Mouse (Mus musculus): ENCODE results near the gene Trpc5os. TPM values are rescaled to one million over a fixed set of nuclear protein-coding genes. Genes with fewer than 3 reads are reported as not detected.

Gene Trpc5os
- not detected for polyA plus RNA-seq (2014; fragmentation: Illumina TruSeq; extraction: RNeasy Lipid Tissue Mini Kit (QIAGEN cat#74804); ENCODE audit: low read depth, low replicate concordance)

GRCm38 (mm10) chrX:144456281-144456680 lies at the start of gene Trpc5os:
Gene Trpc5os (plus strand): TSS chrX:144456581.

Other genes starting within 250 kb of the Trpc5os start
- gene Alg13, start 138.8 kb upstream of the Trpc5os start, polyA plus RNA-seq (2014; fragmentation: Illumina TruSeq; extraction: RNeasy Lipid Tissue Mini Kit (QIAGEN cat#74804); ENCODE audit: low read depth, low replicate concordance) = 5.4 TPM
- not detected for gene Trpc5, start 231.6 kb downstream of the Trpc5os start, polyA plus RNA-seq (2014; fragmentation: Illumina TruSeq; extraction: RNeasy Lipid Tissue Mini Kit (QIAGEN cat#74804); ENCODE audit: low read depth, low replicate concordance)
- gene Rtl4, start 232.3 kb downstream of the Trpc5os start, polyA plus RNA-seq (2014; fragmentation: Illumina TruSeq; extraction: RNeasy Lipid Tissue Mini Kit (QIAGEN cat#74804); ENCODE audit: low read depth, low replicate concordance) = not detected

Data from heart, adult 10 weeks (tissue).